Mouse (Mus musculus) thymus, adult 18-20 months (tissue): Measurements from ENCODE around the gene Trmt61a.
"Not testable (repeated sequence)": the region's sequence is repeated elsewhere in the genome, so short reads cannot be mapped to it uniquely, and the experiment has no call there.

ENCODE experiments used
- DNase-seq, 2 experiments: peaks; one replicate each; pipeline ENCODE4 v3.0.0; 2022; ENCODE audit warnings: mixed read lengths in 2 of 2

Trmt61a gene

DNA sequence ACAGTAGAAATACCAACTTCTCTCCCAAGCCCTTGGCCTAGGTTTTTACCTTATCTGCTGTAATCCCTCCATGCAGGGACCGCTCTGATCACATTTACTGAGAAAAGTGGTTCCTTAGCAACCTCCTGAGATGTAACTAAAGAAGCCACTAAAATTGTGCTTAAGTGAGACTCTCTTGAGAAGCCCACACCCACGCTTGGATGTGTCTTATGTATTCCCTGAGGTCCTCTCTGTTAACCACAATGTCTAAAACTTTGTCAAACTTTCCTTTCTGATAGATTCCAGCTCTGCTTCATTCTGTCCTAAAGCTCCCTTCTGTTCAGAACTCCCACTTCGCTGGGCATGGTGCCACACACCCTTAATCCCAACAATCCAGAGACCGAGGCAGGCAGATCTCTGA is 21.6 kb downstream of the Trmt61a start:
- no peak for DNase-seq

- no peak for DNase-seq
Observed at GRCm38 (mm10) chr12:111700920-111701458, 23.1 kb downstream of the Trmt61a start.

DNA sequence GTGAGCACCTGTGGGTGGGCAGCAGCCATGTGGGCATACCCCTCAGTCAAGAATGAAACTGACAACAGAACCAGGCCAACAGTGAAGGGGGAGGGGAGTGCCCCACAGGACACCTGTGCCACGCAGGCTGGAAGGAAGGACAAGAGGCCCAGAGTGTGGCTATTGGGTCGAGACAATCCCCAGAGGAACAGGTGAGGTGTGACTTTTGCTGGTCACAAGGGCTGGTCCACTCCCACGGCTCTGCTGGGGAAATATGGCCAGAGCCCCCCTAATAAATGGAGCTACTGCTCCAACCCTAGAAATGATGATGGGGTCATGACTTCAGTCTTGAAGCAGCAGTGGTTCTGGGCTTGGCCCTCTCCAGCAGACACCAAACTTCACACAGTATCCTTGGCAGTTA is 25.4 kb downstream of the Trmt61a start:
- DNase-seq, result no peak

GRCm38 (mm10) chr12:111704609-111705008 is 26.7 kb downstream of the Trmt61a start:
- no peak for DNase-seq

GRCm38 (mm10) chr12:111705186-111705973 is 27.5 kb downstream of the Trmt61a start:
- no peak for DNase-seq

DNA sequence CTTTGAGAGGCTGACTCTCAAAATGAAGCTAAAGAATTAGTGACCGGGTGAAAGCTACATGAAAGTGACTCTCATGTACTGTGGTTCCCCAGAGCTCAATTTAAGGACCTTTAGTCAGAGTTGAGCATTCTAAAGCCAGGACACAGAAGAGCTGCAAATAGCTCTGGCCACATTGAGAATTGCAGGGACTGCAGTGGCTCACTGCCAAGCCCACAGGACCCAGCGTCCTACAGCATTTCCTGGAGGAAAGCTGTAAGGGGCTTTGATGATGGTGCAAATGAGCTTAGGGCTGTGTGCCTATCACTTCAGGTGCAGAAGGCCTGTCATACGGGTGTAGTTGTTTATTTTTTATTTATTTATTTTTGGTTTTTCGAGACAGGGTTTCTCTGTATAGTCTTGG is 30.3 kb downstream of the Trmt61a start:
- no peak for DNase-seq

DNA sequence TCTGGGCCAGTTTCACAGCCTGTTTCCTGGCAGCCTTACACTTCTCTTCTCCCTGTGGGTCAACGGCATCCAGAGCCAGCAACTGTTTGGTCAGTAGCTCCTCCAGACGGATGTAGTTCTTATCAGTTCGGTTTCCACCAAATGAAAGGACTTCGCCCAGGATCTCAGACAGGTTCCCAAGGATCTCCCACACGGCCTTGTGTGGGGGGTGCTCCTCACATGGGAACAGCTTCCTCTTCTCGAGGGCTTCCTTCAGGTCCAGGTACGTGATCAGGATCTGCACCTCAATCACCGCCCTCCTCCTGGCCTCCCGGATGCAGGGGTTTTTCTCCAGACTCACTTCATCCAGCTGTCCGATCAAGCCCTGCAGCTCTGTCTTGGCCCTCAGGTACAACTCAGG is 32.2 kb downstream of the Trmt61a start:
- no peak for DNase-seq

- no peak for DNase-seq
Observed at GRCm38 (mm10) chr12:111712476-111712875, 34.6 kb downstream of the Trmt61a start.

- peak; percentile 88 for DNase-seq
Observed at GRCm38 (mm10) chr12:111713004-111713651, 35.2 kb downstream of the Trmt61a start, which contains the start of the genes Bag5 and Apopt1. Gene Bag5, minus strand, starts transcription at chr12:111713257. Gene Apopt1, plus strand, starts transcription at chr12:111713261.

DNA sequence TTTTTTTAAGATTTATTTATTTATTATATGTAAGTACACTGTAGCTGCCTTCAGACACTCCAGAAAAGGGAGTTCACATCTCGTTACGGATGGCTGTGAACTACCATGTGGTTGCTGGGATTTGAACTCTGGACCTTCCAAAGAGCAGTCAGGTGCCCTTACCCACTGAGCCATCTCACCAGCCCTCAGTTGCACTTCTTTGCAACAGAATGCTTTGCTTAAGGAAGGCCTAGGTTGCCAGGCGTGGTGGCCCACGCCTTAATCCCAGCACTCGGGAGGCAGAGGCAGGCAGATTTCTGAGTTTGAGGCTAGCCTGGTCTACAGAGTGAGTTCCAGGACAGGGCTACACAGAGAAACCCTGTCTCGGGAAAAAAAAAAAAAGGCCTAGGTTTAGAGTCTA is 36.0 kb downstream of the Trmt61a start:
- not testable (repeated sequence) for DNase-seq

GRCm38 (mm10) chr12:111716505-111716904 is 38.6 kb downstream of the Trmt61a start:
- DNase-seq, result no peak

DNA sequence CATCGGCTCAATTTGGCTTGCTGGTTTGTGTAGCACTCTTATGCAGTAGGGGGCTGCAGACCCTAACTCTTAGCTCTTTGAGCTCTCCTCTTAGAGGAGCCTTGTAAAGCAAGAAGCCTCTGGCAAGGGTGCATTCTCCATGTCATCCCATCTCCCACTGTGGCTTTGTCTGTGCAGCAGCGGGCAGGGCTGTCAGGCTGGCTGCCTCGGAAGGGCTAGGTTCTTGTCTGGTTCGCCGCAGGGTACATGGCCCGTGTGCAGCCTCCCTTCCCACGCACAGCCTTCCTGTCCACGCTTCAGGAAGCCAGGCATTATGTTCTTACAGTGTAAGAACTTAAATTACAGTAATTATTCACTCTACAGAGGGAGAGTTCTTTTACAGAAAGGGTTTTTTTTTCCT is 40.8 kb downstream of the Trmt61a start:
- DNase-seq, result no peak

DNA sequence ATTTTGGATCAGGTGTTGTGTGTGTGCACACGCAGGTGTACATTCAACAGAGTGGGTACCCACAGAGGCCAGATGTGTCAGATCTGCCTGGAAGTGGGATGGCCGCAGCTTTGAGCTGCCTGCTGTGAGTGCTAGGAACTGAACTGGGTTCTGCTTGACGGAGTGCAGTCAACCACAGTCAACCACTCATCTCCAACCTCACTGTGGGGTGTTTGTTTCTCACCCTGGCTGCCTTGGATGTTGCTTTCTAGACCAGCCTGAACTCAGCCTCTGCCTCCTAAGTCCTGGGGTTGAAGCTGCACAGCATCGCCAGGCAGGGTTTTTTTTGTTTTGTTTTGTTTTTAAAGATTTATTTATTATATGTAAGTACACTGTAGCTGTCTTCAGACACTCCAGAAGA is 42.3 kb downstream of the Trmt61a start:
- DNase-seq, result no peak

DNA sequence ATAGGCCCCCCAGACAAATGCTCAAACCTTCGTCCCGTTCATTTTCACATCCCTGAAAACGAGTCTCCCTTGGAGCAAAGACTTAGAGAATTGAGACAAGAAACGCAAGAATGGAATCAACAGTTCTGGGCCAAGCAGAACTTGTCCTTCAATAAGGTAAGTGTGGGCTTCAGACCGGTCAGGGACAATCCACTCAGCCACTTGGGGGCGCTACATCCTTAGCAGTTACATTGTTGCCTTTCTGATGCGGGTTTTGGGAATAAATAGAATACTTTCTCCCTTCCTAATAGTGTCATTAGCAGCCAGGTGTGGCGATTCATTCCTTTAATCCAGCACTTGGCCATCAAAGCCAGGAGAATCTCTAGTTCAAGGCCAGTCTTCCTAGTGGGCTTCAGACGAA is 44.7 kb downstream of the Trmt61a start:
- DNase-seq, result no peak

GRCm38 (mm10) chr12:111724638-111725337 is 46.9 kb downstream of the Trmt61a start:
- no peak for DNase-seq

DNA sequence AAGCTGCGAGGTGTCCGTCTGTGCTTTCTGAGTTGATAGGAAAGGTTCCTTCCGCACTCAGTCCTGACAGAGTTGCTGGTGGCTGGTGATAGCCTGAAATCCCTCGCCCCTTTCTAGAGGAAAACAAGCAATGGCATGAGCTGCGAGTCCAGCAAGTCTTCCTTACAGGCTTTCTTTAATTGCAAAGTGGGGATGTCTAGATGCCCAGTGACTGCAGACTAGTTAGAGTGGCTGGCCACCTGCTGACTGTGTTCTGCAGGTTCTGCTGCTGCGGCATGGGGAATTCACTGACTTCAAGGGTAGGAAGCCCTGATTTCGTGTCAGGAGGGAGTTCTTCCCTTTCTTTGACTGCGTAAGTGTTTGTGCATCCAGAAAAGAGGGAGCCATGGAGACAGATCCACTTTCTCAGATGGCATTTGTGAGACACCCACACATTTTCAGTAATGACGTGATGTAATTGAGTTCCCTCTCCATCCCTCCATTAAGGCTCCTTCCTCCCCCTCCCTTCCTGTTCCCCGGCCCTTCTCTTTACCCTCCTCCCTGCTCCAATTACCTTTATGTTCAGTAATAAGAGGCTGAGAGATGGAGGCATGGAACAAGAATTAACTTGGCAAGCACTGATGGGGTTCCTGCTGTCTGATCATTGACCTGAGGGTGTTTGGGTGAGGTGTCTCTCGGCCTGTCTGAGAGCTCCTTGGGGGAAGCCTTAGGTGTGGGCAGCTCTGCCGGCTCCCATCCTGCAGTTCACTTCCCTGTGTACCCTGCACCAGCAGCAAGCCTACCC is 47.6 kb downstream of the Trmt61a start:
- no peak for DNase-seq

GRCm38 (mm10) chr12:111726122-111726463 is 48.2 kb downstream of the Trmt61a start:
- DNase-seq, result no peak

DNA sequence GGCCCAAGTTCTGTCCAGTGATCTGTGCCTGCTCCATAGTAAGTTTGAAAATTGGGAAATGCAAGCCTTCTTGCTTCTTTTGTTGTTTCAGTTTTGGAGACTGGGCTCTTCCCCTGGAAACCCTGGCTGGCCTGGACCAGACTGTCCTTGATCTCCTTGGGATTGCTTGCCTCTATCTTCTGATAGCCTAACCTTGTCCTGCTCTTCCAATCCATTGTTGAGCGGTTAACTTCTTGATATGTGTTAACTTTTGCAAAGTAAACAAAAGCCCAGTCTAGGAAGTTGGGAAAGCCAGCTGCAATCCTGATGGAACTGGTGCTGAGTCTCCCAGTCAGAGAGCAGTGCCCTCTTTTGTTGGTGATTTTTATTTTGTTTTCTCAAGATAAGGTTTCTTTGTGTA is 50.1 kb downstream of the Trmt61a start:
- no peak for DNase-seq

GRCm38 (mm10) chr12:111731822-111732807 is 54.2 kb downstream of the Trmt61a start:
- DNase-seq, result peak; percentile 75 to 77

DNA sequence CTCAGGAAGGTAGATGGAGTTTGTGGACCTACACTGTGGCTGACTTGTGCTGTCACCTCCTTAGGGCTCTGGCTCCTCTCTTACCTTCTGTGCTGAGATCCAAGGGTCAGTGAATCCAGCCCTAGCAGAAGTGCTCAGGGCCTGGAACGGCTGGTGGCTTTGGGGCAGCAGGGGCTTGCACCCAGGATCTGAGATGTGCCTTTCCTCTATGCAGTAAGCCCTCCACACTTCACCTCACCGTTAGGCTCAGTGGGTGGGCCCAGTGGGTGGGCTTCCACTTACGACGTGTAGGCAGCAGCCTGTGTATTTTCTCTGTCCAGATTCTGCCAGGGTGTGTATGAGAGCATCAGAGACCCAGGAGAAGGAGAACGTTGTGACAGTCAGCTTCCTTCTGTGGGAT is 55.0 kb downstream of the Trmt61a start:
- no peak for DNase-seq
